Mouse (Mus musculus) liver, embryonic 14.5 days (tissue): ENCODE measurements around the gene Msln. TPM values are rescaled to one million over a fixed set of nuclear protein-coding genes. Genes with fewer than 3 reads are reported as not detected.
A peak's percentile ranks its signal among the peaks of the same experiment; 100 is the strongest.

Experiments used
- ATAC-seq: fragments of 200-750 bp; cut with Nextera tagmentation; 2 replicates; pipeline ENCODE4 v1.8.0; 2017; ENCODE audit warnings: moderate number of reproducible peaks, mild to moderate bottlenecking, moderate library complexity; ENCODE audit not compliant: insufficient read depth
- DNase-seq, 3 experiments: peaks; one replicate each; pipeline ENCODE4 v3.0.0-alpha.2; 2012 to 2013; ENCODE audit warnings: low read depth in 3 of 3, low spot score in 3 of 3
- H3K27ac ChIP-seq: fragments of 300-500 bp; sonication (generic); 2 replicates; pipeline ENCODE4 v1.5.1; 2014; ENCODE audit warnings: moderate library complexity, mild to moderate bottlenecking, control low read depth, inconsistent platforms
- H3K27me3 ChIP-seq: fragments of 300-500 bp; sonication (generic); 2 replicates; pipeline ENCODE4 v1.6.1; 2014; ENCODE audit warnings: mild to moderate bottlenecking, low read length, moderate library complexity; ENCODE audit not compliant: control insufficient read depth, insufficient read depth
- H3K36me3 ChIP-seq: fragments of 300-500 bp; sonication (generic); replicated peaks from 2 replicates; pipeline ENCODE4 v1.6.1; 2014; ENCODE audit warnings: low read depth; ENCODE audit not compliant: control insufficient read depth, insufficient read depth
- H3K4me1 ChIP-seq, 2 experiments: fragments of 200-500 bp in 1 of 2; fragments of 300-500 bp in 1 of 2; sonication (generic) in 1 of 2; replicated peaks; 2 replicates each; pipeline ENCODE4 v1.6.1; 2012 to 2014; ENCODE audit warnings: antibody characterized with exemption in 1 of 2, inconsistent platforms in 1 of 2, low read length in 1 of 2; ENCODE audit not compliant: control insufficient read depth in 2 of 2, insufficient read depth in 2 of 2
- H3K4me2 ChIP-seq: fragments of 300-500 bp; sonication (generic); 2 replicates; pipeline ENCODE4 v1.6.1; 2014; ENCODE audit warnings: low read depth, mild to moderate bottlenecking, control low read depth, moderate library complexity
- H3K4me3 ChIP-seq, 2 experiments: fragments of 200-500 bp in 1 of 2; fragments of 300-500 bp in 1 of 2; sonication (generic) in 1 of 2; 2 replicates each; pipeline ENCODE4 v1.5.1; 2012 to 2014; ENCODE audit warnings: low read depth in 2 of 2, low read length in 2 of 2, mild to moderate bottlenecking in 2 of 2, control low read depth in 1 of 2, inconsistent platforms in 1 of 2, moderate library complexity in 1 of 2; ENCODE audit not compliant: insufficient read depth in 1 of 2
- H3K9ac ChIP-seq: fragments of 300-500 bp; sonication (generic); replicated peaks from 2 replicates; pipeline ENCODE4 v1.6.1; 2014; ENCODE audit warnings: mild to moderate bottlenecking, control low read depth, moderate library complexity
- H3K9me3 ChIP-seq: fragments of 300-500 bp; sonication (generic); 2 replicates; pipeline ENCODE4 v1.6.1; 2016; ENCODE audit warnings: low read length, mixed read lengths; ENCODE audit not compliant: control insufficient read depth
- CTCF ChIP-seq: IDR thresholded peaks from 2 replicates; pipeline ENCODE4 v1.5.1; 2016; ENCODE audit warnings: antibody characterized with exemption, low read depth, control low read depth
- EP300 ChIP-seq: IDR thresholded peaks from 2 replicates; pipeline ENCODE4 v1.6.1; 2016; ENCODE audit warnings: antibody characterized with exemption, low read depth
- WGBS: fragments of 180-500 bp; shearing (Covaris S2); extraction: QIAGEN DNeasy Blood & Tissue Kit; methylation state at CpG from one replicate; pipeline ENCODE4 v1.1.7; 2014; ENCODE audit not compliant: insufficient replicate concordance; 5-methylcytosine and 5-hydroxymethylcytosine counted together
- polyA plus RNA-seq, 2 experiments: library from polyadenylated mRNA; depleted of rRNA in 1 of 2; stranded (reverse) in 1 of 2; unstranded in 1 of 2; fragments of >200 nt; fragmentation: Nextera tagmentation in 1 of 2; extraction: Ambion mirVana in 1 of 2; gene quantifications; 2 replicates each; pipeline versions ENCODE4 v1.2.1 to v1.2.3; 2012 to 2014

The Msln gene
- polyA plus RNA-seq, 2 experiments, result 0.66 to 1.0 TPM

DNA sequence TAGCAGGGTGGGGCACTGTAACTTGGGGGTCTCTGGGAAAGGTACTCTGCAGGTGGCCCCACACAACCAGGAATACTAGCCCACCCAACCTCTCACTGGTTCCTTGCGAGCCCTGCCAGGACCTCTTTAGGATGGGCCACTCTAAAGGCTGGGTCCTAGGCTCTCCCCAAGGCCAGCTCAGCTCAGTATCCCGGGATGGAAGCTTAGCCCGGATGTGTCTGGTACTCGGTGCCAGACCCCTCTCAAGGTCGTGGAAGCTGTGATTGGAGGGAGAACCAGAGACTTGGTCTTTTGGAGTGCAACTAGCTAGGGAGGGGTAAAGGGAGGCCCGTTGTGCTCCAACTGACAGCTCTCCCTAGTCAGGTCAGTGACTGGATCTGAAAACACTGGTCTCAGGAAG lies 36.5 kb downstream of the Msln start:
- H3K27ac ChIP-seq, result no peak overlapping the region
- no peaks in the 10 kb centered on the region for H3K9me3 ChIP-seq
- no peak overlapping the region for H3K9ac ChIP-seq
- H3K4me1 ChIP-seq, result 0 out of 4 replicates have a peak, but pooled peaks cover 0 to 6% of the 10 kb centered on the region in 2 experiments
- WGBS, result 4% methylated on average over 6 of the region's 6 CpGs
- H3K4me3 ChIP-seq, result peak overlapping the region in 1 of 2 experiments; percentile 2; a peak in 1 of 4 replicates
- H3K36me3 ChIP-seq, result peaks cover 5% of the 10 kb centered on the region
- no peak for TF ChIP-seq CTCF
- TF ChIP-seq EP300, result no peak
- DNase-seq (no peak), ATAC-seq (no peak)
- peaks cover 18% of the 10 kb centered on the region for H3K27me3 ChIP-seq
- H3K4me2 ChIP-seq, result peak overlapping the region; percentile 52

DNA sequence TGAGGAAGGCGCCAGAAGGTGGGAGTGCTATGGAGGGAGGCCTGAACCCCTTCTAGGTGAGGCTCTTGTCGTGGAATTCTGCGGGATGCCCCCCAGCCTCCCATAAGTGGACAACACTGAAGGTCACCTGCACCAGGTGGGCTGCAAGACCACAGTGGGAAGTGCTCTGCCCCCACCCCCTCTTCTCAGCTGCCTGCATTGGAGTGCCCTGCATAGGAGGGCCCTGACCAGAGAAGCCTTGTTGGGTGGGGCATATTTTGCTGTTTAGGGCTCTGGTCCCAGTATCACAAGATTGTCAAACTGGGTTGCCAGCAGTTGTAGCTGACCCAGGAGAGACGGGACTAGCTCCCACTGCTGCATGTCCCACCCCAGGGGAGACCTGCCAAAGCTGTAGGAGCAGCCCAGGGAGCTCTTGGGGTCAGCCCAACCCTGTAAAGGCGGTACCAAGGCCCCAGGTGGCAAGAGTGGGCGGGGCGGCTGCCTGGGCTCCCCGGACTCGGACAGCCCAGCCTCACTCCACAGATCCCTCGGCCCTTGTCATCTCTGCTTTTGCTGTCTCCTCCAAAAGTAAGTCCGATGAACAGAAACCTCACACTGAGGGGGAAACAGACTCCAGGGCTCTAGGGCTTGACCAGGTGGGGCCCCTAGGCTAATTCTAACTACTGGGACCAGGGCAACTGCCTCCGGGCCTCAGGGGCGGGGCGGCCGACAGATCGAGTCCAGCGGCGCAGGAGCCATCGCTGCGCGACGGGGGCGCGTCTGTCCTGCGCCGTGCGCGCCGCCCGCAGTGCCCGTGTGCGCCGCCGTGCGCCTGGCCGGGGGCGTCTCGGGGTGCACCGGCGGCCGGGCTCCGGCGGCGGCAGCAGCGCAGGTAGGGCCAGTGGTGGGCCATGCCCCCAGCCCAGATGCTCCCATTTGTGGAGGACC lies 37.2 kb downstream of the Msln start, which contains the start of gene Gng13:
Gng13 (plus strand) TSS at position 461 of the 927 bp plus-strand sequence.
- DNase-seq (no peak), ATAC-seq (0 out of 2 replicates have a peak, but pooled peaks have one; percentile 20)
- Histone ChIP-seq H3K27ac (no peak within 1 kb of the TSS), H3K9ac (no peak within 1 kb of the TSS), H3K36me3 (peaks cover 5% of the 10 kb centered on the region), H3K4me1 (0 out of 4 replicates have a peak, but pooled peaks cover 0 to 6% of the 10 kb centered on the region in 2 experiments), H3K4me2 (peak within 1 kb of the TSS; percentile 52), H3K27me3 (peaks cover 18% of the 10 kb centered on the region), H3K9me3 (no peaks in the 10 kb centered on the region), H3K4me3 (peak within 1 kb of the TSS in 1 of 2 experiments; percentile 2; a peak in 2 of 4 replicates)
- TF ChIP-seq EP300 (no peak), CTCF (no peak)
- 2% methylated on average over 45 of the region's 45 CpGs for WGBS

DNA sequence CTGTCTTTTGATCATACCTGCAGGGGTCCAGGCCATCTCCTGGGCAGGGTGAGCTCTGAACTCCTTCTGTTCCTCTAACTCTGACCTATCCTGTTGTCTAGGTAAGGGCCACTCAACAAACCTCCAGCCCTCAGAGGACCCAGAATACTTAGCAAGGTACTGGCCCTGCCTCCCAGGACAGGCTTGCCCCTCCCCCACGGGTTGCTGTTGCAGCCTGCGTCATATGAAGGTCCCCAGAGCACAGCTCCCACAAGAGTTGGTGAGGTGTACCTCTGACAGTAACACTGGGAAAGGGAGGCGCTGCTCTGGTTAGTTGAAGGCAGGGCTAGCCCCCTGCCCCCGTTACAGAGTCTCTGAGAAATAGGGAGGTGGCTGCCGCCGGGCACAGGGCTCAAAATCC lies 38.0 kb downstream of the Msln start:
- DNase-seq (no peak), ATAC-seq (no peak)
- no peak overlapping the region for H3K4me2 ChIP-seq
- no peak for TF ChIP-seq CTCF
- TF ChIP-seq EP300, result no peak
- H3K27ac ChIP-seq, result no peak overlapping the region
- 0 out of 4 replicates have a peak, but pooled peaks cover 0 to 6% of the 10 kb centered on the region in 2 experiments for H3K4me1 ChIP-seq
- 12% methylated on average over 6 of the region's 6 CpGs for WGBS
- H3K36me3 ChIP-seq, result peaks cover 5% of the 10 kb centered on the region
- no peak overlapping the region for H3K9ac ChIP-seq
- H3K27me3 ChIP-seq, result peaks cover 18% of the 10 kb centered on the region
- no peak overlapping the region for H3K4me3 ChIP-seq
- no peaks in the 10 kb centered on the region for H3K9me3 ChIP-seq

DNA sequence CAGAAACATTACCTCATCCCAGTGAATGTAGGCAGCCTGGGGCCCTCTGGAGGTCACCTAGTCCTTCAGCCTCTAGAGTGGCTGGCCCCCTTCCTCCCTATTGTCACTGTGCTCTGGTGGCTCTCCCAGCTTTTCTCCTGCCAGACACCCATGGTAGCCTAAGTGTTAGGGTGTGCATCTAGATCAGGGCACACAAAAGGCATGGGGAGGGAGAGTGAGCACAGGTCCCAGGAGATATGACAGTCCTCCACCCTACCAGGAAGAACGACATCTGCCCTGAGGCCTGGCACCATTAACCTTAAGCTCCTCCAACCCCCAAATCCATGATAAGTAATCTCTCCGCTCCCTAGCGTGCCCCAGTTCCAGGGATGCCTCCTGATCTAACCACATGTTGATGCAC lies 38.6 kb downstream of the Msln start:
- Histone ChIP-seq H3K4me2 (no peak overlapping the region), H3K9ac (no peak overlapping the region), H3K4me1 (0 out of 4 replicates have a peak, but pooled peaks cover 0 to 6% of the 10 kb centered on the region in 2 experiments), H3K9me3 (no peaks in the 10 kb centered on the region), H3K36me3 (peaks cover 5% of the 10 kb centered on the region), H3K27ac (no peak overlapping the region), H3K4me3 (no peak overlapping the region), H3K27me3 (peaks cover 18% of the 10 kb centered on the region)
- 26% methylated on average over 3 of the region's 3 CpGs for WGBS
- peak; percentile 12; the same call in 1 of the 2 replicates for ATAC-seq
- DNase-seq, result no peak
- TF ChIP-seq EP300 (no peak), CTCF (no peak)

DNA sequence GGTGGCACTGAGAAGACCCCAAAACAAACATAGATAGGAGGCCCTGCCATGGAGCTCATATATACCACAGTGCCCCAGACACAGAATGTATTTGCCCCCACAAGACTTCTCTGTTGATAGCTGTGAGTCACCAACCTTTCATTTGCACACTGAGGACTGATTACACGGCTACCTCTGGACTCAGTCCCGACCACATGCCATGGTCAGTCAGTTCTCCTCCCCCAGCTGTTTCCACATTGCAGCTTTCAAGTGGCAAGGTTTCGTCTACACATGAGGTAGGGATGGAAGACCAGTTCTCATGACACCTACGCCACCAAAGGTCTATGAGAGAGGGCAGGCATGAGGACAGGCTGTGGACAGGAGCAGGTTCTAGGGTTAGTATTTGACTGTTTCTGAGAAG lies 43.0 kb downstream of the Msln start:
- H3K27me3 ChIP-seq, result no peaks in the 10 kb centered on the region; the same call in 1 of the 2 replicates

More for the DNA sequence above, 43.0 kb downstream of the Msln start:
- Histone ChIP-seq H3K4me2 (no peak overlapping the region), H3K4me1 (0 out of 4 replicates have a peak, but pooled peaks cover 0 to 6% of the 10 kb centered on the region in 2 experiments), H3K9ac (no peak overlapping the region), H3K4me3 (no peak overlapping the region), H3K9me3 (no peaks in the 10 kb centered on the region), H3K36me3 (no peaks in the 10 kb centered on the region), H3K27ac (no peak overlapping the region)
- DNase-seq, result no peak
- 57% methylated on average over 4 of the region's 4 CpGs for WGBS
- TF ChIP-seq EP300 (no peak), CTCF (no peak)
- ATAC-seq, result no peak
